Mouse (Mus musculus): ENCODE results near the gene Gm13871. TPM values are rescaled to one million over a fixed set of nuclear protein-coding genes. Genes with fewer than 3 reads are reported as not detected.
"Not testable (repeated sequence)": the region's sequence is repeated elsewhere in the genome, so short reads cannot be mapped to it uniquely, and the experiment has no call there.

Gm13871 gene
- total RNA-seq (2021) = not detected
- long read RNA-seq, experiment 1 = 0 reads
- long read RNA-seq, experiment 2 = 0 reads

DNA sequence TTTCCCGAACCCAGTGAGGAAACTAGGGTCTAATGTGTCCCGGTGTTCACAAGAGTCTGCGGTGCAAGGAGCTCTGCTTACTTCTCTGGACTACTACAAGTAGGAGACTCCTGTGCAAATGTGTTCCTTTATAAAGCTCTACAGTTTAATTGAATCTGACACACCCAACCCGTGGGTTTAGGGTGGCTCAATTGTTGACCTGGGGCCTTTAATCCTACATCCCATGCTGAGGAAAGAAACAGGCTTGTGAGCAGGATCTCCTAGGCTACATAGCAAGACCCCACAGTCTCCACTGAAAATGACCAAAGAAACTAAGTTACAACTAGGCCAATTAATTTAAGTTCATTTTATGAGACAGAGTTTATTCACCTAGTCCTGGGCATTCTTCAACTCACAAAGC lies at the start of gene Gm13871:
Gm13871 (minus strand) TSS at position 101 of the 400 bp plus-strand sequence.
- DNase-seq (ENCODE audit: low spot score) = not testable (repeated sequence)

DNA sequence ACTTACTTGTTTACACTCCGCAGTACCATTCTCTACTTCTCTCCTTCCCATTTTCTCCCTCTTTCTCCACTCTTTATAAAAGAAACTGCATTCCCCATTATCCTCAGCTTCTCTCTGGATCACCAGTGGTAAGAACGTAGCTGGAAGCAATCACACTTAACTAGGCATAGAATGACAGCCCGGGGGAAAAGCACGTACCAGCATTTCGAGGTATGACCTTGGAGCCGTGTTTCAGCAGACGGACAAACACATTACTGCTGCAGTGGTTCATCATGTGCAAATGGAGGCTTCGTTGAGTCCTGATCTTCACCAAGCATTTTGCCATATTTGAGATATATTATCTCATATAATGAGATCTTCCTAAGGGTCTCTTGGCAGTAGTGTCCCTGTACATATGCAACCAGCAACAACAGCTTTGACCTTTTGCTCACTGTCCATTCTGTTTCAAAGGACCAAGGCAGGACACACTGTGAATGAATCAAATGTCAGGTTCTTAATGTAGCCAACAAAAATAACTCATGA lies 44.7 kb upstream of the Gm13871 start, which contains the start of gene 2310002L09Rik:
2310002L09Rik (minus strand) TSS at position 472 of the 522 bp plus-strand sequence.
- peak; percentile 50 for DNase-seq (ENCODE audit: low spot score)

GRCm38 (mm10) chr4:73920660-73921059 lies 14.9 kb upstream of the Gm13871 start, which contains the start of gene Gm11756:
Gene Gm11756 (minus strand): TSS chr4:73920760.
- not testable (repeated sequence) for DNase-seq (ENCODE audit: low spot score)

DNA sequence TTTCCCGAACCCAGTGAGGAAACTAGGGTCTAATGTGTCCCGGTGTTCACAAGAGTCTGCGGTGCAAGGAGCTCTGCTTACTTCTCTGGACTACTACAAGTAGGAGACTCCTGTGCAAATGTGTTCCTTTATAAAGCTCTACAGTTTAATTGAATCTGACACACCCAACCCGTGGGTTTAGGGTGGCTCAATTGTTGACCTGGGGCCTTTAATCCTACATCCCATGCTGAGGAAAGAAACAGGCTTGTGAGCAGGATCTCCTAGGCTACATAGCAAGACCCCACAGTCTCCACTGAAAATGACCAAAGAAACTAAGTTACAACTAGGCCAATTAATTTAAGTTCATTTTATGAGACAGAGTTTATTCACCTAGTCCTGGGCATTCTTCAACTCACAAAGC lies 14.7 kb downstream of the Gm13871 start, which contains the start of gene Gm11757:
Gm11757 (minus strand) TSS at position 101 of the 400 bp plus-strand sequence.
- not testable (repeated sequence) for DNase-seq (ENCODE audit: low spot score)

DNA sequence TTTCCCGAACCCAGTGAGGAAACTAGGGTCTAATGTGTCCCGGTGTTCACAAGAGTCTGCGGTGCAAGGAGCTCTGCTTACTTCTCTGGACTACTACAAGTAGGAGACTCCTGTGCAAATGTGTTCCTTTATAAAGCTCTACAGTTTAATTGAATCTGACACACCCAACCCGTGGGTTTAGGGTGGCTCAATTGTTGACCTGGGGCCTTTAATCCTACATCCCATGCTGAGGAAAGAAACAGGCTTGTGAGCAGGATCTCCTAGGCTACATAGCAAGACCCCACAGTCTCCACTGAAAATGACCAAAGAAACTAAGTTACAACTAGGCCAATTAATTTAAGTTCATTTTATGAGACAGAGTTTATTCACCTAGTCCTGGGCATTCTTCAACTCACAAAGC lies 29.6 kb downstream of the Gm13871 start, which contains the start of gene Gm11758:
Gm11758 (minus strand) TSS at position 101 of the 400 bp plus-strand sequence.
- DNase-seq (ENCODE audit: low spot score) = not testable (repeated sequence)

Other genes with a start within 250 kb of the Gm13871 start
- gene Gm11239, start 237.6 kb downstream of the Gm13871 start, total RNA-seq (2021) = not detected
- gene Gm428, start 222.4 kb downstream of the Gm13871 start, total RNA-seq (2021) = not detected
- gene Rasef, start 115.0 kb downstream of the Gm13871 start, total RNA-seq (2021) = not detected
- gene Gm11758, start 29.7 kb downstream of the Gm13871 start, total RNA-seq (2021) = not detected
- not detected for gene Gm11757, start 14.8 kb downstream of the Gm13871 start, total RNA-seq (2021)
- 1 to 10 TPM in 1 of 2 experiments, under 1 TPM in 1; 0.91 to 1.7 TPM for gene Gm11756, start 14.8 kb upstream of the Gm13871 start, total RNA-seq (2021)
- 100 to 1,000 TPM; 130 to 168 TPM for gene 2310002L09Rik, start 44.9 kb upstream of the Gm13871 start, total RNA-seq (2021)
- gene Frmd3, start 107.5 kb upstream of the Gm13871 start, total RNA-seq (2021) = under 1 TPM; 0.21 to 0.30 TPM

All from gastrocnemius, adult 18-20 months (tissue).